Mouse (Mus musculus): ENCODE results near the gene Cmah. TPM values are rescaled to one million over a fixed set of nuclear protein-coding genes. Genes with fewer than 3 reads are reported as not detected.

Cmah gene
- total and polyA plus RNA-seq, 3 experiments: 1.4 to 2.2 TPM; not detected in 1

GRCm38 (mm10) chr13:24511367-24511766 is 184.2 kb downstream of the Cmah start:
- no peak overlapping the region for H3K27ac ChIP-seq (ENCODE audit: control insufficient read depth, low read depth, low read length)
- peaks cover 9% of the 10 kb centered on the region; the same call in 1 of the 2 replicates for H3K79me2 ChIP-seq (ENCODE audit: control insufficient read depth, insufficient read depth, low read length, poor library complexity)
- no peak for DNase-seq (ENCODE audit: low read depth, low spot score)
- no peaks in the 10 kb centered on the region for H3K27me3 ChIP-seq (ENCODE audit: control insufficient read depth in 1 of 2, insufficient read depth in 2 of 2, low read length in 2 of 2)
- H3K4me3 ChIP-seq (ENCODE audit: control insufficient read depth in 1 of 2, insufficient read depth in 1 of 2, low read depth in 2 of 2, low read length in 2 of 2): no peak overlapping the region
- H3K4me1 ChIP-seq (ENCODE audit: control insufficient read depth in 1 of 2, insufficient read depth in 2 of 2, low read length in 2 of 2): peaks cover 2 to 4% of the 10 kb centered on the region in 2 experiments; a peak in 3 of 4 replicates
- H3K36me3 ChIP-seq (ENCODE audit: control insufficient read depth in 1 of 2, insufficient read depth in 2 of 2, low read length in 2 of 2): peaks cover 0 to 10% of the 10 kb centered on the region in 2 experiments; a peak in 3 of 4 replicates
- H3K9ac ChIP-seq (ENCODE audit: control insufficient read depth, low read depth, low read length, poor library complexity, severe bottlenecking): no peak overlapping the region
- TF ChIP-seq MYC (IDR thresholded peaks at IDR 0.05; ENCODE audit: low read depth, low read length): no peak
- TF ChIP-seq TCF12 (IDR thresholded peaks at IDR 0.05; ENCODE audit: low read depth, low read length): 0 out of 2 replicates have a peak, but pooled peaks have one; percentile 11
- H3K9me3 ChIP-seq (replicated peaks; ENCODE audit: insufficient read depth, low read length): no peaks in the 10 kb centered on the region

GRCm38 (mm10) chr13:24511932-24512520 is 184.8 kb downstream of the Cmah start:
- Histone ChIP-seq H3K4me3 (ENCODE audit: control insufficient read depth in 1 of 2, insufficient read depth in 1 of 2, low read depth in 2 of 2, low read length in 2 of 2) (no peak overlapping the region), H3K4me1 (ENCODE audit: control insufficient read depth in 1 of 2, insufficient read depth in 2 of 2, low read length in 2 of 2) (peaks cover 2 to 4% of the 10 kb centered on the region in 2 experiments; a peak in 3 of 4 replicates), H3K27me3 (ENCODE audit: control insufficient read depth in 1 of 2, insufficient read depth in 2 of 2, low read length in 2 of 2) (no peaks in the 10 kb centered on the region), H3K79me2 (ENCODE audit: control insufficient read depth, insufficient read depth, low read length, poor library complexity) (peaks cover 9% of the 10 kb centered on the region; the same call in 1 of the 2 replicates), H3K9me3 (replicated peaks; ENCODE audit: insufficient read depth, low read length) (no peaks in the 10 kb centered on the region), H3K36me3 (ENCODE audit: control insufficient read depth in 1 of 2, insufficient read depth in 2 of 2, low read length in 2 of 2) (peaks cover 0 to 10% of the 10 kb centered on the region in 2 experiments; a peak in 3 of 4 replicates), H3K9ac (ENCODE audit: control insufficient read depth, low read depth, low read length, poor library complexity, severe bottlenecking) (no peak overlapping the region), H3K27ac (ENCODE audit: control insufficient read depth, low read depth, low read length) (no peak overlapping the region)
- no peak for TF ChIP-seq MAZ (IDR thresholded peaks at IDR 0.05; ENCODE audit: low read depth, low read length)
- TF ChIP-seq ETS1 (IDR thresholded peaks at IDR 0.05; ENCODE audit: low read depth, low read length): no peak
- TF ChIP-seq E2F4 (IDR thresholded peaks at IDR 0.05; ENCODE audit: borderline replicate concordance, low read depth, low read length): no peak
- no peak for TF ChIP-seq ZMIZ1 (IDR thresholded peaks at IDR 0.05; ENCODE audit: low read depth, low read length)
- no peak for TF ChIP-seq POLR2A (IDR thresholded peaks at IDR 0.05; ENCODE audit: control insufficient read depth in 1 of 2, insufficient read depth in 1 of 2, low read depth in 1 of 2, low read length in 2 of 2, poor library complexity in 1 of 2)
- no peak for TF ChIP-seq CHD2 (IDR thresholded peaks at IDR 0.05; ENCODE audit: low read length)
- DNase-seq (ENCODE audit: low read depth, low spot score): no peak

GRCm38 (mm10) chr13:24513717-24514116 is 186.5 kb downstream of the Cmah start:
- no peak for DNase-seq (ENCODE audit: low read depth, low spot score)
- Histone ChIP-seq H3K27ac (ENCODE audit: control insufficient read depth, low read depth, low read length) (no peak overlapping the region), H3K27me3 (ENCODE audit: control insufficient read depth in 1 of 2, insufficient read depth in 2 of 2, low read length in 2 of 2) (no peaks in the 10 kb centered on the region), H3K9ac (ENCODE audit: control insufficient read depth, low read depth, low read length, poor library complexity, severe bottlenecking) (no peak overlapping the region), H3K4me1 (ENCODE audit: control insufficient read depth in 1 of 2, insufficient read depth in 2 of 2, low read length in 2 of 2) (peaks cover 2 to 4% of the 10 kb centered on the region in 2 experiments; a peak in 3 of 4 replicates), H3K79me2 (ENCODE audit: control insufficient read depth, insufficient read depth, low read length, poor library complexity) (peaks cover 8% of the 10 kb centered on the region; the same call in 1 of the 2 replicates), H3K36me3 (ENCODE audit: control insufficient read depth in 1 of 2, insufficient read depth in 2 of 2, low read length in 2 of 2) (peaks cover 0 to 10% of the 10 kb centered on the region in 2 experiments; a peak in 3 of 4 replicates), H3K9me3 (replicated peaks; ENCODE audit: insufficient read depth, low read length) (no peaks in the 10 kb centered on the region), H3K4me3 (ENCODE audit: control insufficient read depth in 1 of 2, insufficient read depth in 1 of 2, low read depth in 2 of 2, low read length in 2 of 2) (no peak overlapping the region)
- no peak for TF ChIP-seq ETS1 (IDR thresholded peaks at IDR 0.05; ENCODE audit: low read depth, low read length)
- no peak for TF ChIP-seq POLR2AphosphoS2 (IDR thresholded peaks at IDR 0.05; ENCODE audit: low read length)
- no peak for TF ChIP-seq MEF2A (IDR thresholded peaks at IDR 0.05; ENCODE audit: extremely low read depth, insufficient replicate concordance, low read depth, low read length, poor library complexity, severe bottlenecking)
- TF ChIP-seq USF2 (IDR thresholded peaks at IDR 0.05; ENCODE audit: borderline replicate concordance in 1 of 2, insufficient read depth in 1 of 2, low read depth in 1 of 2, low read length in 2 of 2): no peak
- TF ChIP-seq ZKSCAN1 (IDR thresholded peaks at IDR 0.05; ENCODE audit: low read depth, low read length): no peak
- no peak for TF ChIP-seq CHD2 (IDR thresholded peaks at IDR 0.05; ENCODE audit: low read length)
- TF ChIP-seq E2F4 (IDR thresholded peaks at IDR 0.05; ENCODE audit: borderline replicate concordance, low read depth, low read length): no peak
- no peak for TF ChIP-seq POLR2AphosphoS5 (IDR thresholded peaks at IDR 0.05; ENCODE audit: borderline replicate concordance, low read depth, low read length)
- no peak for TF ChIP-seq ELF1 (IDR thresholded peaks at IDR 0.05; ENCODE audit: low read depth, low read length)
- TF ChIP-seq CHD1 (IDR thresholded peaks at IDR 0.05; ENCODE audit: low read depth, low read length): no peak
- TF ChIP-seq SIN3A (IDR thresholded peaks at IDR 0.05; ENCODE audit: low read length): no peak
- no peak for TF ChIP-seq HCFC1 (IDR thresholded peaks at IDR 0.05; ENCODE audit: low read depth, low read length)
- no peak for TF ChIP-seq TCF12 (IDR thresholded peaks at IDR 0.05; ENCODE audit: low read depth, low read length)
- TF ChIP-seq RCOR1 (IDR thresholded peaks at IDR 0.05; ENCODE audit: low read depth, low read length): no peak
- TF ChIP-seq JUND (IDR thresholded peaks at IDR 0.05; ENCODE audit: low read depth, low read length): no peak
- TF ChIP-seq UBTF (IDR thresholded peaks at IDR 0.05; ENCODE audit: borderline replicate concordance, insufficient read depth, low read depth, low read length): no peak
